Mouse (Mus musculus) inflammation-experienced regulatory T-cells, adult 6 months (primary cell): ENCODE results near the gene Nrd1. TPM values are rescaled to one million over a fixed set of nuclear protein-coding genes. Genes with fewer than 3 reads are reported as not detected.

Experiments used
- ATAC-seq: one replicate; pipeline ENCODE4 v1.8.0; 2017
- polyA plus RNA-seq, 3 experiments: library from polyadenylated mRNA; unstranded; fragments of 100-300 nt; shearing (Covaris generic); gene quantifications; one replicate each; pipeline ENCODE4 v1.2.1; 2017

Nrd1 gene
- polyA plus RNA-seq, 3 experiments from 2014 or later, result 45.7 to 77.6 (median 58.3) TPM

DNA sequence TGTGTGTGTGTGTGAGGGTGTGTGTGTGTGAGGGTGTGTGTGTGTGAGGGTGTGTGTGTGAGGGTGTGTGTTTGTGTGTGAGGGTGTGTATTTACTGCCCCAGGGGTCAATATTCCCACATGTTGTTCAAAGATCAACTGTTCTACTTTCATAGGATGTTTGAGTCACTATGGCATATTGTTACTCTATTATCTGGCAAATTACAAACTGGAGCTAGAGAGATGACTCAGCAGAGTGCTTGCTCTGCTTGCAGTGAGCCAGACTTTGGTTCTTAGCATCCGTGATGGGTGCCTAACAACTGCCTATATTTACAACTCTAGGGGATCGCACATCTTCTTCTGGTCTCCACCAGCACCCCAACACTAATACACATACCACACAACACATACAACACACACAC, 29.4 kb downstream of the Nrd1 start:
- no peak for ATAC-seq

DNA sequence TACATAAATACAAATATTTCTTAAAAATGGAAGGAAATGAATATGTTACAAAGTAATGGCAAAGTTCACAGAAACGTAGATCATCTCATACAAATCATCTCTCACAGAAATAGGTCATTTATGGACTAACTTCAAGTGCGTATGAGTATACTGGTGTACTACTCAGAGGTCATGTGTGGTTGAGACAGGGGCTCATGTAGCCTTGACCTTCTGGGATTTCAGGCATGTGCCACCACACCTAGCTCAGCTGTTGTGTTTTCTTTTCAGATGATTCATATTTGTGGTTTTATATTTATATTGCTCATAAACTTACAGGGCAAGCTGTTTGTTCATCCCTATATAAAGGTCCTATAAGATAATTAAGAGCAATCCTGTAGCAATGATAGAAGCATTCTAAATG, 29.8 kb downstream of the Nrd1 start:
- ATAC-seq, result no peak

DNA sequence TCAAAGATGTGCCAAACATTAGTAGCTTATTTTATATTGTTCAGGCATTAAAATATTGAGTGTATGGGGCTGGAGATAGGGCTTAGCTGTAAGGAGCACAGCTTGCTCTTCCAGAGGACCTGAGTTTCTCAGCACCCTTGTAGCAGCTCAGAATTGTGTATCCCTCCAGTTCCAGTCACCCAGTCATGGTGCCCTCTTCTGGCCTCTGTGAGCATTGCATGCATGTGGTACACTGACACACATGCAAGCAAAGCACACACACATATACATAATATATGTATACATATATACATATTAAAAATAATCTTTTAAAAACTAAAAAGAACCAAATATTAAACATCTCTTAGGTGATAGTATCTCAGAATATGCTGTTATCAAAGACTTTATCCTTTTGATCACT, 35.9 kb downstream of the Nrd1 start:
- peak; percentile 64 for ATAC-seq

DNA sequence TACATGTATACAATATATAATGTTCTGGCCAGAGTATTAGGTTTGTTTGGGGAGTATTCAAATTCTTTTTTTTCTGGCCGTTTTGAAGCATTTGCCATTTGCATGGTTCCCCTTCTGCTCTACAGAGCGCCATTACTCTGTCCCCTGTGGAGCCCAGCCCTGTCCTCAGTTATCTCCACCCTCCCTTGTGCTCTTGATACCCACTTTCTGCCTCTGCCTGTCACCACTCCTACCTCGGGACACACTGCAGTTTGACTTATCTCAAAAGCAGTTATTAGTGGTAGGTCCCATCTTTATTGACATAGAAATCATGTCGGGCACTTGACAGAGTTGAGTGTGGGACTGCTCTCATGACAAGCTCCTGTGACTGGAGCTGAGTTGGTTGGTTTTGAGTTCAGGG, 42.3 kb downstream of the Nrd1 start:
- ATAC-seq, result no peak

DNA sequence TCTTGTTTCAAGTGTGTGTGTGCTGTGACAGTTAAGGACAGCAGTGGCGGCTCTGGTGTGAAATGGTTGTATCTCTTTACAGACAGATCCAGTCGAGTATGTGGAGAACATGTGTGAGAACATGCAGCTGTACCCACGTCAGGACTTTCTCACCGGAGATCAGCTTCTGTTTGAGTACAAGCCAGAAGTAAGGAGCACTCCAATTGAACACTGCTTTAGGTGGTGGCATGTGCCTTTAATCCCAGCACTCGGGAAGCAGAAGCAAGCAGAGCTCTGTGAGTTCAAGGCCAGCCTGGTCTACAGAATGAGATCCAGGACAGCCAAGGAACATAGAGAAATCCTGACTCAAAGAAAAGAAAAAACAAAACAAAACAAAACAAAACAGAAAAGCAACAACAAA, 42.8 kb downstream of the Nrd1 start:
- no peak for ATAC-seq

DNA sequence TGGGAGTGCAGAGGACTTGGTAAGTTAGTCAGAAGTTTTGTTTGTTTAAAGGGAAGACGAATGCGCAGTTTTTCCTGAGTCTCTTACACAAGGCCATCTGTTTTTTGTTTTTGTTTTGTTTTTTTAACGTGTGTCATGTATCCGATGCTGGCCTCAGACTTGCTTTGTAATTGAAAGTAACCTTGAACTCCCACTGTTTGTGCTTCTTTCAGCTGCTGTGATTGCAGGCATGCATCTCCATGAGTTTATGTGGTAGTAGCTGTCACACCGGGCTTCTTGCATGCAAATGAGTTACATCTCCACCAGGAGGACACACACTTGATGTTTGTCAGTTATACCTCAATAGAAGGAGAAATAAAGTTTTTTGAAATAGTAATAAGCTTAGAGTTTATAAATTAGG, 43.3 kb downstream of the Nrd1 start:
- no peak for ATAC-seq

DNA sequence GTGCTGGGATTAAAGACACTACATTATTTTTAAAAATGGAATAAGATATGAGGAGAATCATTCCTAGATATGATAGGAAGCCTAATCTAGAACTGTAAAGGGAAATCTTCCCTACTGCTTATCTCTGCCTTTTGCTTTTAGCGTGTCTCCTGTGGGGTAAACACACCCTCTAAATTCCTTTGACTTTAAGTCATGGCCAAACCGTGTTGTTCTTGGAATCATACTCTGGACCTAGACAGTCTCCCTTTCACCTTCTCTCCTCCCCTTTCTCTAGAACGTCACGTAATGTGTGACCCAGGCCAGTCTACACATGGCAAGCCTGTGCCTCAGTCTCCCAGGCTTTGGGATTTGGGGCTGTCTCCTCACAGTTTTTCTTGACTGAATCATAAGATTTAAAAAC, 47.8 kb downstream of the Nrd1 start:
- ATAC-seq, result no peak

DNA sequence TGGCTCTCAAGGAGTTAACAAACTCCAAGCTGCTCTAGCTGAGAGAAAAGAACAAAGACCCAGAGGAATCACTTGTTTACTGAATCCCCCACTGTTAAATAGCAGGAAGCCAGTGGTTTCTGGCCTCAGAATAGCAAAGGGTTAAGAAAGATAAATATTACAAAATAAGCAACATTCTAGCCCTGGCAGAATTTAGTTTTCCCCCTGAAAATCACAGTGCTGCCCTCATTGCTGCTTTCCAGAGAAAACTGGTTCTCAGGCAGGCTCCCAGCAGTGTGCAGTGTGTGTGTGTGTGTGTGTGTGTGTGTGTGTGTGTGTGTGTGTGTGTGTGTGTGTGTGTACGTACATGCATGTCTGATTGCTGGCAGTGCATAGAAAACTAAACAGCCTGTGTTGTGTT, 51.8 kb downstream of the Nrd1 start:
- no peak for ATAC-seq

DNA sequence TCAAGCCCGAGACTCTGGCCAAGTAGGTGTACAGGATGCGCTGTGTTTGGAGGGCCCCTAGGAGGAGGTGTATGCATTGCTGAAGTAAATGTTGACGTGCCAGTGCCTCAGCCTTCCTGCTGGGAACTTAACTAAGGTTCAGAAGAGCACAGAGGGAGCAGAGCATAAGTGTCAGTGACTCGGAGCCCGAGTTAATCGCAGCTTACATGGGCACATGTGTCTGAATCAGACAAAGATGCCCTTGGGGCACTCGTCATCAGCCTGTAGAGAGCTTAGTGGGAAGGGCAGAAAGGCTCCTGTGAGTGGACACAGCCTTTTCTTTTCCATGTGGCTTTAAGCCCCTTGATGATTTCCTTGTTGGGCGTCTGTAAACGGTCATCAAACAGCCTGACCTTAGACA, 53.5 kb downstream of the Nrd1 start:
- ATAC-seq, result no peak

DNA sequence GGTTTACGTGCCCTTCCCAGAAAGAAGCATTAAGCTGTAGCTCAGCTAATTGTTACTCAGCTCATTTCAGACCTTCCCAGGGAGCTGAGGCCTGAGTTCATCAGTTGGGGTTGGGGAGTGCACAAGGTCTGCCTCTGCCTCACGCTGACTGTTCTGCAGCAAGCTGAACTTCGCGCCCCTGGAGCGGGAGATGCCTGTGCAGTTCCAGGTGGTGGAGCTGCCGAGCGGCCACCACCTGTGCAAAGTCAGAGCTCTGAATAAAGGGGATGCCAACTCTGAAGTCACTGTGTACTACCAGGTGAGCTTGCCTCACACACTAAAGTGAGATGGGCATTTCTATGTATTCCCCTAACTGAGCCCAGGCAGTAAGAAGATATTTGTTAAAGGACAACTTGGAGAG, 55.9 kb downstream of the Nrd1 start:
- no peak for ATAC-seq

DNA sequence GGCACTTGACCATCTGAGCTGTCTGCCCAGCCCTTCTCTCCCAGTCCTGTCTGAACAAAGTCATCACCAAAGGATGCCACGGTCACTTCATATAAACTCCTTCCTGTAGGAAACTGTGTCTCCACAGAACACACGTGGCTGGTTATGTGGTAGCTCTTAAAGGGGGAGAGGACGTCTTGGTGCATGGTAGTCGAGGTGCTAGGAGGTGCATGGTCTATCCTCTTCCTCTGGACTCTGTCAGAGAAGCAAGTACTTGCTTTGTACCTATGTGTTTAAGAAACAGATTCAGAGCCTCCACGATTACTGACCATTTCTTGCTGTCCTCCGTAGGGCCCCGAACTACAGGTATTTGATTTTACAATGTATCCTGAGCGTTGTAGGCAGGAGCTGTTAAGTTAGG, 57.2 kb downstream of the Nrd1 start:
- ATAC-seq, result no peak

DNA sequence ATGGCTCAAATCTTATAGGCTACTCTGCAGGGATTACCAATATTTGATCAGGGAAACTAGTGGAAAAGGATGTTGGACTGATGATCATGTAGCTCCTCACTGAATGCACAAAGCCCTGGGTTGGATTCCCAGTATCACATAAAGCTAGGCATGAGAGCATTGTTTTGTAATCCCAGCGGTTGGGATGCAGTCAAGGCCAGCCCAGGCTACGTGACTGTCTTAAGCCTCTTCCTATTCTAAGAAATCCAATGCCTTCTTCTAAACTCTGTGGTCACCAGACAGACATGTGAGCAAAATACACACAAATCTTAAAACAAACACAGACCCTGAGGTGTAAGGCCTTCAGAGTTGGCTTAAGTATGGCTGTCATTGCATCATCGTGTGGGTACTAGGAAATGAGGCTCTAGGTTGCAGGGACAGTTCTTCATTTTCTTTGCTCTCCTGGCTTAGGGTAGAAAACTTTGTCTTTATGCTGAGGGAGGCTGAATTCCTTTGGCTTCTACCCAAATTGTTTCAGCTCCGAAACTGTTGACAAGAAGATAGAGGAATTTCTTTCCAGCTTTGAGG, 58.9 kb downstream of the Nrd1 start:
- ATAC-seq, result no peak

DNA sequence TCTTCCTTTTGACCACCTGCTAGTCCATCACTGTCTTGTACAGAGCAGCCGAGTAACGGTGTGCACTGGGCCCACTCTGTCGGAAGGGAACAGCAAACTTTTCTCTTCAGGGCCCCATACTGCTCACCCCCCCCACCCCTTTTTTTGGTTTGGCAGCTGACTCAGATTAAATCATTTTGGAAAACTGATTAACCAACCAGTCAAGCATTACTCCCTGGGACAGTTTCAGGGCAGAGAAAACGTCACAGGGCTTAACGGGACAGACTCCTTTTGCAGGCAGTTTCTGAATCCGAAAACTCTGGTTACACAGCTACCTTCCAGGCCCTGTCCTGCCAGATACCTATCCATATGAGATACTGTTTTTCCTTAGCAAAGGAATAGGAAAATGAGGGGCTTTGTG, 64.5 kb downstream of the Nrd1 start:
- no peak for ATAC-seq

DNA sequence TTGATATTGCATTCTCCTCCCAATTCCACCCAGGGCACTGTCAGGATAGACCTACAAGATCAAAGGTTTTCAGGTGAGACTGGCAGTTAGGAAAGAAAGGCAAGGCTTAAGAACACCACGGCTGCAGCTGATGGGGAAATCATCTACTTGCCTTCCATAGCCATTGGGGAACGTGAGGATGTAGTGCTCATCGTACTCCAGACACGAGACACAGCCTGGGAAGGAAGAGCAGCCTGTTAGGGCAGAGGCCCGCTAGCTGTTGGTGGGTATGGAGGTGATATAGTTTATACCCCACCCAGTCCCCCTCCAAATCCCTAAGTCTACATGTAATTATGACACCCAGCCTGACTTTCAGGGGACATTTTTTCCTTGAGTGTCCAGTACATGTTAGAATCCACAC, 65.3 kb downstream of the Nrd1 start:
- ATAC-seq, result no peak

DNA sequence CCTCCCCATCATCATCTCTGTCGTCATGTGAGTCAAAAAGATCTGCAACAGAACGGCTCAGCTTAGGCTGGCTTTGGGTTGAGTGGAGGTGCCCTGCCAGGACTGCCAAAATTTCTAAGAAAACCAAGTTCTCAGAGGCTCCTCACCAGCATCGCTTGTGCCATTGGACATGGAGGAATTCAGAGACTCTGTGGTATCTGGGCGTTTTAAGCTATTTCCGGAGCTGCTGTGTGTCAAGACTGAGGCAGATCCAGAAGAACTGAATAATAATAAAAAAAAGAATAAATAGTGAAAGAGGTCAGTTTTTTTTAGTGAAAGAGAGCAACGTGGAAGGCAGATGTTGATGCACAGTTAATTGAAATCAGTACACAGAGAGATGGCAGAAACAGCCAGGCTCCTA, 72.4 kb downstream of the Nrd1 start:
- no peak for ATAC-seq

DNA sequence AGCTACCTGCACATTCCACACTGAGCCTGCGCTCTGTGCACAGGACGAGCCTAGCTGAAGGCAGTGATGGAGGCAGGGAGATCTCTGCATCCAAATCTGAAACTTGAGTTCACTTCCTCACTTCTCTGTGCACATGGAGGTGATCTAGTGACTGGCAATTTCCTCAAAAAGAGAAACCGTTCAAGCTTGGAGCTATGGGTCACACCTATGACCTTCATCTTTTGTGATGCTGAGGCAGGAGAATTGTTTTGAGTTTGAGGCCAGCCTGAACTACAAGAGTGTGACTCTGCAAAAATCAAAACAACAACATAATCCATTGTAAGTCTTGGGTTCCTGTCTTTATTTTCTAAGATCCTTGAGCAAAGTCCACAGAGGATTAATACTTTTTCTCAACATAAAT, 72.8 kb downstream of the Nrd1 start:
- ATAC-seq, result no peak

DNA sequence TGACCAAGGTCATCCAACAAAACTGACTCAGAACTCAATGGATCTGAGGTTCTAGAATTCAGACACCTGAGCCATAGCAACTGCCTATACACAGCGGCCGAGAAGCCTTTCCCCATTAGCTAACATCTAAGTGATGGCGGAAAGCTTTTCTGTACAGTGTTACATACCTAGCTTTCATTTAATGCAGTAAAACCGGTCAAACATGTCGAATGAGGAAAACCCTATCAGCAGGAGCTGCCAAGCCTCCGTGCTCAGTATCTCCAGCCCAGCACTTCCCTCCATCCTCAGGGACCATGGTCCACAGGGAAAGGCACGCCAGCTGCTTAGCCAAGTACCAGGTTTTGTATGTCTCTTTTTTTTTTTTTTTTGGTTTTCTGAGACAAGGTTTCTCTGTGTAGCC, 78.5 kb downstream of the Nrd1 start:
- no peak for ATAC-seq

DNA sequence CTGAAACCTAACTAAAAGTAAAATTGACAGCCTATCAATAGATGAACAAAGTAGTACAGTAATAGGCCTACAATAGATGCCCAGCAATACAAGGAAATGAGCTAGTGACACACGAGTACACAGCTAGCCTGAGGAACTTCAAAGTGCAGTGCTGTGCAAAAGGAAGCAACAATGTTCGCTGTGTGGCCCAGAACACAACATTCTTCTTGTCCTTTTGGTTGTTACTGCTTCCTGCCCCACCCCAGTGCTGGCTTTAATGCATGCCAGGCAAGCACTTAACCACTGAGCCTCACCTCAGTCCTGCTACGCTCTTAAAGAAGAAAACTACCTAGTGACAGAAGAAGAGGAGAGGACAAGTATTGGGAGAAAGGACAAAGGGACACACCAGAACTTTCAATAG, 79.2 kb downstream of the Nrd1 start:
- peak; percentile 84 for ATAC-seq

DNA sequence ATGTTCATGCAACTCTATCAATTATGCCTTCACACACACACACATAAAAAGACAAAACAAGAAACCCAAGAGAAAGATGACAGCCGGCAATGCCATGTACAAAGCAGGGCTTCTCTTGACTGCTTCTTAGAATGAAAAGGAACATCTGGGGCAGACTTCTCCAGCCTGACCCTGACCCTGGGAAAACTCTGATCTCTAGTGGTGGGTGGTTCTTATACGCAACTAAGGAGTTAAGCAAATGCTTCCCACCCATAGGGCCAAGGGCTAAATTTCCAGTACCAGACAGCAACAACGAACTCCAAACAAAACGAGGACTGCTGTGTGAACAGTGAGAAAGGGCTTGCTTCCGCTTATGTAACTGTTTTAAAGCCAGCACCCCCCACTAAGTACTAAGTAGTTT, 79.7 kb downstream of the Nrd1 start:
- no peak for ATAC-seq

DNA sequence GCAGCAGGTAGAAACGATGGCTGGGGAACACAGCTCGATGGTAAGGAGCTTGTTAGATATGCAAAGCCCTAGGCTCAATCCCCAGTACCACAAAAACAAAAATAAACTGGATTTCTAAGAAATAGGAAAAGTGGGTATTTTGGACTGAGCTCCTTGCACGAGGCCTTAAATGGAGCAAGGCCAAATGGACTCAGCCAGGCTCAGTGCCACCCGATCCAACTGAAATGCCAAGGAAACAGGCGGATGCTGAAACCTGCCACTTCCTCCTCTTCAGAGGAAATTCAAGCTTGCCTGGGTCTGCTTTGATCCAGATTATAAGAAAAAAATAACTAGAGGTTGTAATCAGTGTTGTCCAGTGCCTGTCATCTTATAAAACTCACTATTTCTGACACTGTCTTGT, 88.7 kb downstream of the Nrd1 start:
- ATAC-seq, result no peak

DNA sequence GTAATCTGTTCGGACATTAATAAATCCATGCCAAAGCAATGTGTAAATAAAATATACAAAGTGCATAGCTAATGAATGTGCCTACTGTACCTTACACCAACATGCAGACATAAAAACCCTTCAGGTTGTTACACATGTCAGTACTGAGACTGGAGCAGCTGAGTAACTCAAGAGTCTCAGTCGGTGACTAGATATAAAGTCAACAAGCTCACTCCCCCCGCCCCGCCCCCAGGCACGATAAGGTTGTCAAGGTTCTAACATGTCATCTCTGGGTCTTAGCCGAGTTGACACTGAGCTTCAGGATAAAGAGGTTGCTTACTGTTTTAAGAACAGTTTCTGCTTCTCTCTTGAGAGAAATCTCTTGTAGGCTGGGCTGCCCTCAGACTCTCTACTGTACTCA, 89.5 kb downstream of the Nrd1 start:
- ATAC-seq, result no peak

DNA sequence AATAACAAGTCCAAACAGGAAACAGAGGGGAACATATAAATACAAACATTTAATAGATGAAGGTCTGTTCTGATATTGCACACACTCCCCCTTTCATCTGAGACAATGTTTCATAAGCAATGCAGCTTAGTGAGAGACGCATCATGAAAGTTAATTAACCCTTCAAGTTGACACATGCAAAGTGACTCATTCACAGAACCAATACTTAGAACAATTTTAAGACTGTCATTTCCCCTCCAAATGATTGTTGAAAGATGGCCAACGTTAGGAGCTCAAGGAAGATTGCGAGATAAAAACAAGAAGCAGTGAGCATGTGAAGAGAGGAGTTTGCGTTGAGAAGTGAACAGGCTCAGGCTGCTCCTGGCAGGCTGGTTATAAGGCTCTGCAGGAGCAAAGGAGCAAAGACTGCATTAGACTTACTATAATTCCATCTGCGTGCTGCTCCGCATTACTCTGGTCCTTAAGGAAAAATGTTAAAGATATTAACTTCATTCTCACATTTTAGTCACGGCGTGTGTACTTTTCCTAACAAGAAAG, 90.9 kb downstream of the Nrd1 start:
- ATAC-seq, result no peak

DNA sequence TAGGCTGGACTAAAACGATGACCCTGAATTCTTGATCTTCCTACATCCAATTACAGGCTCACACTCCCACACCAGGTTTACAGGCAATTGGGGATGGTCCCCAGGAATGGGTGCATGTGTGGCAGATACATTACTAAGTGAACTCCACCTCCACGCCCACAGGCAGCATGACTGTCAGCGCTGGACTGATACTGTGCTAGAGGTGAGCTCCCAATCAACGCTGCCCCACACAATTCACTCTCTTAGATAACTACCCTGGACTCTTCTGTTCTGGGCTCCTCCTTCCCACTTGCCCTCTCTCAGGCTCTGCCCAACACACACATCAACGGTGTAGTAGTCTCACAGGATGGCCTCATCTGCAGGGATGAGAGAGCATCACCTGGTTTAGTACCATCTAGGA, 91.9 kb downstream of the Nrd1 start:
- ATAC-seq, result no peak

DNA sequence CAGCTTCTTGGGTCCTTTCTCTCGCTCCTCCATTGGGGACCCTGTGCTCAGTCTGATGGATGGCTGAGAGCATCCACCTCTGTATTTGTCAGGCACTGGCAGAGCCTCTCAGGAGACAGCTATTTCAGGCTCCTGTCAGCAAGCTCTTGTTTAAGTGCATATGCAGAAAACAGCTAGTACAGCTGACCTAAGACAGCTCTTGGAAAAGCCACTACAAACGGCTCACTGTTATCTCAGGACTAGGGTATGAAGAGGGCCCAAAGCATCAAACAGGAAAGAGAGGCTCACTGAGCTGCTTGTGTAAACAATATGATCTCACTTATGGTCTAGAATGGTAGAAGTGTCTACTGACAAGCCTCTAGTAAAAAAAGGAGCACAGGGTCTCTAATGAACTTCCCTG, 93.8 kb downstream of the Nrd1 start:
- ATAC-seq, result no peak

DNA sequence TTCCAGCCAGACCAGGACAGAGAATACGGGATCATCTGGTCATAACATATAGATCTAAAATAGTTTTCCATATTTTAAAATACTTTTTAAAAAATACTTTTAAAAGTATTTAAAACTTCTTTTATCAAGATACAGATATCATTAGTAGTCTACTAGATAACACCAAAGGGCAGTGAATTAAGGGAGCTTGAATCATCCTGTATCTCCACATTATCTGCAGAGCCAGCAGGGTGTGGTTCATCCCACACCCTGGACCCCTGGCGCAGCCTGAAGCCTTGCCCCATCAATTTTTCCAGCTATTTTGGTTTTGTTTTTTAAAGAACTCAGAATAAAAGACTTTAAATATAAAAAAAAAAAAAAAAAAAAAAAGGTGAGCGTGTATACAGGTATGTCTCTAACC, 98.4 kb downstream of the Nrd1 start:
- ATAC-seq, result no peak

DNA sequence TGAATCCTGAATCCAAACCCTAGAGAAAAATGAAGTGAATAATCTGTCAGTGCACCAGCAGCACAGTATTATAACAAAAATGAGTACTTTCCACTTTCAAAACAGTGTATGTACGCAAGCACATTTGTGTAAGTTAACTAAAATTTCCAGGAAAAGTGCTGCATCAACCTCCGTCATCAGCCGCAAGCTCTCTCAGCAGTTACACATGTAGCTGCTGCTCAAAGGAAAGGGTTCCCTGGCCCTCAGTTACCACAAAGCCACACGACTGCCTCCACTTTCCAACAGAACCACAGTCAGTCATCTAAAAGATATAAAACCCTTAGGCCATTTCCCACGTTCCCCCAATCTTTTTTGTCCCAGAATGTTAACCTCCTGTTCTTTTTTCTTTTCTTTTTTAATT, 102.1 kb downstream of the Nrd1 start:
- ATAC-seq, result peak; percentile 53
